Mouse (Mus musculus) embryonic facial prominence, embryonic 13.5 days (tissue): ENCODE data around the gene Hcrt. TPM values are rescaled to one million over a fixed set of nuclear protein-coding genes. Genes with fewer than 3 reads are reported as not detected.
A peak's percentile ranks its signal among the peaks of the same experiment; 100 is the strongest.

ENCODE experiments used
- ATAC-seq: fragments of 200-750 bp; cut with Nextera tagmentation; 2 replicates; pipeline ENCODE4 v1.8.0; 2017; ENCODE audit warnings: low read depth; ENCODE audit not compliant: insufficient number of reproducible peaks, insufficient read depth, low FRiP score, low TSS enrichment
- H3K27ac ChIP-seq: fragments of 300-500 bp; sonication (generic); 2 replicates; pipeline ENCODE4 v1.5.1; 2015; ENCODE audit warnings: moderate library complexity, mild to moderate bottlenecking, inconsistent platforms
- H3K27me3 ChIP-seq: fragments of 300-500 bp; sonication (generic); 2 replicates; pipeline ENCODE4 v1.6.1; 2015; ENCODE audit warnings: mild to moderate bottlenecking, inconsistent platforms
- H3K36me3 ChIP-seq: fragments of 300-500 bp; sonication (generic); 2 replicates; pipeline ENCODE4 v1.6.1; 2015; ENCODE audit warnings: mild to moderate bottlenecking, inconsistent platforms
- H3K4me1 ChIP-seq: fragments of 300-500 bp; sonication (generic); 2 replicates; pipeline ENCODE4 v1.6.1; 2015; ENCODE audit warnings: inconsistent platforms
- H3K4me2 ChIP-seq: fragments of 300-500 bp; sonication (generic); 2 replicates; pipeline ENCODE4 v1.6.1; 2015; ENCODE audit warnings: moderate library complexity, mild to moderate bottlenecking, inconsistent platforms
- H3K4me3 ChIP-seq: fragments of 300-500 bp; sonication (generic); 2 replicates; pipeline ENCODE4 v1.5.1; 2015; ENCODE audit warnings: mild to moderate bottlenecking, inconsistent platforms
- H3K9ac ChIP-seq: fragments of 300-500 bp; sonication (generic); 2 replicates; pipeline ENCODE4 v1.6.1; 2015; ENCODE audit warnings: mild to moderate bottlenecking, inconsistent platforms
- H3K9me3 ChIP-seq: fragments of 300-500 bp; sonication (generic); 2 replicates; pipeline ENCODE4 v1.6.1; 2016; ENCODE audit warnings: inconsistent platforms
- WGBS: fragments of 180-500 bp; shearing (Covaris S2); methylation state at CpG from one replicate; pipeline ENCODE4 v1.1.7; 2015; ENCODE audit warnings: mixed read lengths; 5-methylcytosine and 5-hydroxymethylcytosine counted together
- polyA plus RNA-seq: library from polyadenylated mRNA; unstranded; fragments of >200 nt; fragmentation: Nextera tagmentation; extraction: Ambion mirVana; gene quantifications from 2 replicates; pipeline ENCODE4 v1.2.1, GENCODE M21; 2015

Hcrt gene
- polyA plus RNA-seq, 1 experiment from 2014 or later, result not detected

- Histone ChIP-seq H3K36me3 (peaks cover 25% of the 10 kb centered on the region), H3K27ac (no peak overlapping the region), H3K4me3 (no peak overlapping the region), H3K9ac (no peak overlapping the region), H3K4me1 (peaks cover 8% of the 10 kb centered on the region), H3K4me2 (no peak overlapping the region), H3K27me3 (no peaks in the 10 kb centered on the region), H3K9me3 (no peaks in the 10 kb centered on the region)
- WGBS, result 82% methylated on average over 6 of the region's 6 CpGs
- no peak for ATAC-seq
These were observed 32.1 kb downstream of the Hcrt start for GRCm38 (mm10) chr11:100730477-100731205.

GRCm38 (mm10) chr11:100729976-100730375, 32.8 kb downstream of the Hcrt start:
- Histone ChIP-seq H3K27me3 (no peaks in the 10 kb centered on the region), H3K4me1 (peaks cover 8% of the 10 kb centered on the region), H3K36me3 (peaks cover 25% of the 10 kb centered on the region), H3K27ac (no peak overlapping the region), H3K9ac (no peak overlapping the region), H3K4me2 (no peak overlapping the region), H3K9me3 (no peaks in the 10 kb centered on the region), H3K4me3 (no peak overlapping the region)
- WGBS, result 92% methylated on average over 4 of the region's 4 CpGs
- ATAC-seq, result no peak

- no peak for ATAC-seq
- H3K4me3 ChIP-seq, result no peak overlapping the region
- 84% methylated on average over 6 of the region's 6 CpGs for WGBS
- H3K4me2 ChIP-seq, result no peak overlapping the region
- H3K9me3 ChIP-seq, result no peaks in the 10 kb centered on the region
- 0 out of 2 replicates have a peak overlapping the region, but pooled peaks have one; percentile 27 for H3K9ac ChIP-seq
- peaks cover 25% of the 10 kb centered on the region for H3K36me3 ChIP-seq
- no peak overlapping the region for H3K27ac ChIP-seq
- peaks cover 14% of the 10 kb centered on the region for H3K4me1 ChIP-seq
- H3K27me3 ChIP-seq, result no peaks in the 10 kb centered on the region
These were observed 34.1 kb downstream of the Hcrt start for GRCm38 (mm10) chr11:100728601-100729000.

GRCm38 (mm10) chr11:100727201-100727600, 35.5 kb downstream of the Hcrt start:
- peaks cover 21% of the 10 kb centered on the region for H3K36me3 ChIP-seq
- H3K27me3 ChIP-seq, result no peaks in the 10 kb centered on the region
- WGBS, result 76% methylated on average over 3 of the region's 3 CpGs
- H3K4me1 ChIP-seq, result peaks cover 14% of the 10 kb centered on the region
- no peak overlapping the region for H3K4me2 ChIP-seq
- no peak overlapping the region for H3K9ac ChIP-seq
- ATAC-seq, result no peak
- no peak overlapping the region for H3K27ac ChIP-seq
- no peak overlapping the region for H3K4me3 ChIP-seq
- H3K9me3 ChIP-seq, result no peaks in the 10 kb centered on the region

GRCm38 (mm10) chr11:100724919-100725512, 37.7 kb downstream of the Hcrt start:
- Histone ChIP-seq H3K4me1 (peaks cover 17% of the 10 kb centered on the region), H3K27me3 (no peaks in the 10 kb centered on the region), H3K36me3 (peaks cover 19% of the 10 kb centered on the region), H3K4me2 (no peak overlapping the region), H3K27ac (peak overlapping the region; percentile 58; the same call in 1 of the 2 replicates), H3K4me3 (no peak overlapping the region), H3K9ac (peak overlapping the region; percentile 44), H3K9me3 (no peaks in the 10 kb centered on the region)
- 20% methylated on average over 5 of the region's 5 CpGs for WGBS
- ATAC-seq, result no peak

- Histone ChIP-seq H3K9ac (0 out of 2 replicates have a peak overlapping the region, but pooled peaks have one; percentile 23), H3K36me3 (peaks cover 26% of the 10 kb centered on the region), H3K4me1 (peaks cover 20% of the 10 kb centered on the region), H3K27ac (peak overlapping the region; percentile 23), H3K4me2 (no peak overlapping the region), H3K9me3 (no peaks in the 10 kb centered on the region), H3K4me3 (no peak overlapping the region), H3K27me3 (no peaks in the 10 kb centered on the region)
- 61% methylated on average over 2 of the region's 2 CpGs for whole genome bisulfite sequencing
- ATAC-seq, result no peak
These were observed 40.2 kb downstream of the Hcrt start for GRCm38 (mm10) chr11:100722493-100723028.

GRCm38 (mm10) chr11:100721776-100722492, 40.8 kb downstream of the Hcrt start:
- no peaks in the 10 kb centered on the region for H3K27me3 ChIP-seq
- peak overlapping the region; percentile 23 for H3K27ac ChIP-seq
- no peak for ATAC-seq
- WGBS, result 72% methylated on average over 8 of the region's 8 CpGs
- no peak overlapping the region for H3K4me2 ChIP-seq
- H3K9ac ChIP-seq, result 0 out of 2 replicates have a peak overlapping the region, but pooled peaks have one; percentile 23
- H3K36me3 ChIP-seq, result peaks cover 31% of the 10 kb centered on the region
- peaks cover 18% of the 10 kb centered on the region for H3K4me1 ChIP-seq
- H3K4me3 ChIP-seq, result no peak overlapping the region
- no peaks in the 10 kb centered on the region for H3K9me3 ChIP-seq

GRCm38 (mm10) chr11:100721254-100721653, 41.5 kb downstream of the Hcrt start:
- Histone ChIP-seq H3K27ac (0 out of 2 replicates have a peak overlapping the region, but pooled peaks have one; percentile 60), H3K4me3 (no peak overlapping the region), H3K9ac (0 out of 2 replicates have a peak overlapping the region, but pooled peaks have one; percentile 6), H3K4me2 (no peak overlapping the region), H3K27me3 (no peaks in the 10 kb centered on the region), H3K4me1 (peaks cover 18% of the 10 kb centered on the region), H3K36me3 (peaks cover 38% of the 10 kb centered on the region), H3K9me3 (no peaks in the 10 kb centered on the region)
- no peak for ATAC-seq
- 53% methylated on average over 4 of the region's 4 CpGs for WGBS

GRCm38 (mm10) chr11:100720345-100720744, 42.4 kb downstream of the Hcrt start:
- ATAC-seq, result no peak

GRCm38 (mm10) chr11:100719893-100720292, 42.8 kb downstream of the Hcrt start:
- Histone ChIP-seq H3K9me3 (no peaks in the 10 kb centered on the region), H3K36me3 (peaks cover 51% of the 10 kb centered on the region), H3K9ac (no peak overlapping the region), H3K4me2 (no peak overlapping the region), H3K27me3 (no peaks in the 10 kb centered on the region), H3K4me1 (peaks cover 13% of the 10 kb centered on the region), H3K4me3 (no peak overlapping the region), H3K27ac (no peak overlapping the region)
- 90% methylated on average over 11 of the region's 11 CpGs for WGBS
- no peak for ATAC-seq

More at GRCm38 (mm10) chr11:100720345-100720744, 42.4 kb downstream of the Hcrt start:
- Histone ChIP-seq H3K9ac (no peak overlapping the region), H3K4me1 (peaks cover 17% of the 10 kb centered on the region), H3K4me3 (no peak overlapping the region), H3K27ac (peak overlapping the region; percentile 60; the same call in 1 of the 2 replicates), H3K27me3 (no peaks in the 10 kb centered on the region), H3K4me2 (no peak overlapping the region), H3K36me3 (peaks cover 47% of the 10 kb centered on the region), H3K9me3 (no peaks in the 10 kb centered on the region)
- WGBS, result 70% methylated on average over 5 of the region's 5 CpGs

GRCm38 (mm10) chr11:100719312-100719711, 43.4 kb downstream of the Hcrt start:
- ATAC-seq, result no peak
- Histone ChIP-seq H3K36me3 (peaks cover 52% of the 10 kb centered on the region), H3K9ac (no peak overlapping the region), H3K4me3 (no peak overlapping the region), H3K27ac (no peak overlapping the region), H3K4me2 (no peak overlapping the region), H3K27me3 (no peaks in the 10 kb centered on the region), H3K9me3 (no peaks in the 10 kb centered on the region), H3K4me1 (peaks cover 12% of the 10 kb centered on the region)
- WGBS, result 85% methylated on average over 3 of the region's 3 CpGs
